8 mouse cellular contexts compared by ENCODE assay signal in genomic region chr6:56616982-56617613, GRCm38 (mm10). TPM values are rescaled to one million over a fixed set of nuclear protein-coding genes. Genes with fewer than 3 reads are reported as not detected.
DNase-seq lines count a peak whose midpoint lies in the region; ATAC-seq lines count a peak whose summit lies in the region.

No protein-coding gene starts in this region.

- peak overlapping the region; percentile 15; the same call in 1 of the 2 replicates for H3K4me3 ChIP-seq in heart, embryonic 10.5 days
- H3K4me3 ChIP-seq in kidney, embryonic 14.5 days (ENCODE audit: low read length) = no peak overlapping the region

- H3K36me3 ChIP-seq in heart, embryonic 10.5 days = no peaks in the 10 kb centered on the region
- no peaks in the 10 kb centered on the region for H3K36me3 ChIP-seq in kidney, embryonic 14.5 days (ENCODE audit: control insufficient read depth, insufficient read depth, low read length)

- 22% methylated on average over 7 of the region's 7 CpGs for WGBS in heart, embryonic 10.5 days
- 10% methylated on average over 7 of the region's 7 CpGs for WGBS in kidney, embryonic 14.5 days

- no peak overlapping the region for H3K9ac ChIP-seq in kidney, embryonic 14.5 days (ENCODE audit: low read depth, low read length)

- H3K27me3 ChIP-seq in heart, embryonic 10.5 days (ENCODE audit: insufficient read depth, poor library complexity, severe bottlenecking) = no peaks in the 10 kb centered on the region
- H3K27me3 ChIP-seq in kidney, embryonic 14.5 days (ENCODE audit: control insufficient read depth, insufficient read depth, low read length) = no peaks in the 10 kb centered on the region

- peak; percentile 92 for ATAC-seq in kidney, embryonic 14.5 days (ENCODE audit: low FRiP score, low TSS enrichment)

- DNase-seq in 416B (ENCODE audit: low read depth) = peak; percentile 64
- peak; percentile 6 for DNase-seq in c-Kit-positive CD71-negative TER-119-negative erythroid progenitor cells, embryonic 14.5 days (ENCODE audit: low read depth)
- DNase-seq in heart, embryonic 10.5 days (ENCODE audit: low spot score) = peak; percentile 79
- peak; percentile 15 for DNase-seq in lung, postnatal 25 days (ENCODE audit: low spot score)
- DNase-seq in thymus, postnatal 25 days = peak; percentile 14
- no peak for DNase-seq in urinary bladder, postnatal 10 days (ENCODE audit: low spot score)
- no peak for DNase-seq in left cerebral cortex, adult 18-20 months (ENCODE audit: low spot score in 2 of 2)

- peaks cover 13% of the 10 kb centered on the region; the same call in 1 of the 2 replicates for H3K4me1 ChIP-seq in heart, embryonic 10.5 days
- no peaks in the 10 kb centered on the region; the same call in 1 of the 2 replicates for H3K4me1 ChIP-seq in kidney, embryonic 14.5 days (ENCODE audit: control insufficient read depth, insufficient read depth, low read length)

- H3K9me3 ChIP-seq in heart, embryonic 10.5 days = no peaks in the 10 kb centered on the region
- H3K9me3 ChIP-seq in kidney, embryonic 14.5 days (ENCODE audit: control insufficient read depth, low read length) = no peaks in the 10 kb centered on the region

- H3K27ac ChIP-seq in heart, embryonic 10.5 days = peak overlapping the region; percentile 52
- H3K27ac ChIP-seq in kidney, embryonic 14.5 days (ENCODE audit: low read depth, low read length) = peak overlapping the region; percentile 59; the same call in 1 of the 2 replicates

- no peak overlapping the region; the same call in 1 of the 2 replicates for H3K4me2 ChIP-seq in kidney, embryonic 14.5 days (replicated peaks; ENCODE audit: low read depth, low read length)

RNA-seq across cellular contexts. Expression of gene Pde1c, which starts 48.2 kb away (rescaled TPM):
- 2.2 and 3.1 TPM in 2 replicates for polyA plus RNA-seq in heart, embryonic 10.5 days (2016; fragmentation: Nextera tagmentation; extraction: Ambion mirVana)
- polyA plus RNA-seq in kidney, embryonic 14.5 days (2014; fragmentation: Nextera tagmentation; extraction: Ambion mirVana) = 0.93 and 1.1 TPM in 2 replicates
- 1 to 10 TPM; 4.9 to 7.7 TPM for total RNA-seq in left cerebral cortex, adult 18-20 months (2021)

Comparison
In these comparisons a context has a peak if more than half of its experiments do, and no peak if none do; other contexts are left out.
1. DNase-seq: peak in 416B (single experiment), c-Kit-positive CD71-negative TER-119-negative erythroid progenitor cells, embryonic 14.5 days (single experiment), heart, embryonic 10.5 days (single experiment), lung, postnatal 25 days (single experiment) and thymus, postnatal 25 days (single experiment); none in urinary bladder, postnatal 10 days (single experiment) and left cerebral cortex, adult 18-20 months (0 of 2).